Comparison of ENCODE assay signal across 10 mouse cellular contexts in genomic region chrX:93793168-93793567, GRCm38 (mm10). TPM values are rescaled to one million over a fixed set of nuclear protein-coding genes. Genes with fewer than 3 reads are reported as not detected.
A peak's percentile ranks its signal among the peaks of the same experiment; 100 is the strongest.
DNase-seq lines count a peak whose midpoint lies in the region; ATAC-seq lines count a peak whose summit lies in the region.
"Had no signal": no experiment of that assay in that cellular context is flagged by ENCODE, and none has a peak within 500 bp of the region (broad histone marks: within the 10 kb centered on the region; RNA-seq: fewer than 3 reads in every experiment).

No protein-coding gene starts in this region.

- H3K9me3 ChIP-seq in forebrain, embryonic 10.5 days, result no peaks in the 10 kb centered on the region
- no peaks in the 10 kb centered on the region for H3K9me3 ChIP-seq in forebrain, embryonic 16.5 days (ENCODE audit: control insufficient read depth, low read length)
- H3K9me3 ChIP-seq in midbrain, embryonic 14.5 days (ENCODE audit: control insufficient read depth, low read length), result no peaks in the 10 kb centered on the region
- H3K9me3 ChIP-seq in midbrain, embryonic 13.5 days, result no peaks in the 10 kb centered on the region
- no peaks in the 10 kb centered on the region for H3K9me3 ChIP-seq in limb, embryonic 10.5 days (replicated peaks)
- H3K9me3 ChIP-seq: heart, embryonic 13.5 days; midbrain, embryonic 12.5 days had no signal

- ATAC-seq in forebrain, embryonic 16.5 days, result no peak
- no peak for ATAC-seq in midbrain, embryonic 14.5 days (ENCODE audit: low FRiP score, low TSS enrichment)
- ATAC-seq in midbrain, embryonic 13.5 days, result no peak

- no peak overlapping the region for H3K4me3 ChIP-seq in forebrain, embryonic 10.5 days
- H3K4me3 ChIP-seq in forebrain, embryonic 16.5 days (replicated peaks; ENCODE audit: low read length), result no peak overlapping the region
- H3K4me3 ChIP-seq in midbrain, embryonic 14.5 days (replicated peaks; ENCODE audit: low read depth, low read length), result no peak overlapping the region
- H3K4me3 ChIP-seq in midbrain, embryonic 13.5 days (replicated peaks), result no peak overlapping the region
- no peak overlapping the region for H3K4me3 ChIP-seq in limb, embryonic 10.5 days
- H3K4me3 ChIP-seq: heart, embryonic 13.5 days; midbrain, embryonic 12.5 days had no signal

- no peaks in the 10 kb centered on the region for H3K4me1 ChIP-seq in forebrain, embryonic 10.5 days
- no peaks in the 10 kb centered on the region for H3K4me1 ChIP-seq in forebrain, embryonic 16.5 days (replicated peaks; ENCODE audit: control insufficient read depth, insufficient read depth, low read length)
- H3K4me1 ChIP-seq in midbrain, embryonic 14.5 days (ENCODE audit: control insufficient read depth, insufficient read depth, low read length), result no peaks in the 10 kb centered on the region
- no peaks in the 10 kb centered on the region for H3K4me1 ChIP-seq in midbrain, embryonic 13.5 days (replicated peaks)
- no peaks in the 10 kb centered on the region for H3K4me1 ChIP-seq in limb, embryonic 10.5 days
- H3K4me1 ChIP-seq: heart, embryonic 13.5 days; midbrain, embryonic 12.5 days had no signal

- no peak overlapping the region for H3K9ac ChIP-seq in forebrain, embryonic 16.5 days (replicated peaks; ENCODE audit: low read depth, low read length)
- no peak overlapping the region for H3K9ac ChIP-seq in midbrain, embryonic 14.5 days (replicated peaks; ENCODE audit: low read length)
- no peak overlapping the region for H3K9ac ChIP-seq in midbrain, embryonic 13.5 days (replicated peaks)
- H3K9ac ChIP-seq: heart, embryonic 13.5 days; midbrain, embryonic 12.5 days had no signal

- no peak overlapping the region for H3K27ac ChIP-seq in forebrain, embryonic 10.5 days
- H3K27ac ChIP-seq in forebrain, embryonic 16.5 days (ENCODE audit: low read length), result no peak overlapping the region
- no peak overlapping the region for H3K27ac ChIP-seq in midbrain, embryonic 14.5 days (replicated peaks; ENCODE audit: low read depth, low read length)
- no peak overlapping the region for H3K27ac ChIP-seq in midbrain, embryonic 13.5 days
- H3K27ac ChIP-seq in limb, embryonic 10.5 days, result no peak overlapping the region
- H3K27ac ChIP-seq: heart, embryonic 13.5 days; midbrain, embryonic 12.5 days had no signal

- peak; percentile 21 for DNase-seq in forebrain, embryonic 10.5 days (ENCODE audit: extremely low spot score, low spot score)
- DNase-seq in midbrain, embryonic 14.5 days, result peak; percentile 13
- DNase-seq in adrenal gland, adult 8-10 months, result peak; percentile 20
- peak; percentile 8 for DNase-seq in embryo, embryonic 11 days
- DNase-seq in limb, embryonic 10.5 days (ENCODE audit: low spot score), result peak; percentile 45
- peak; percentile 25 for DNase-seq in right cerebral cortex, postnatal 4 days

- H3K4me2 ChIP-seq in forebrain, embryonic 16.5 days (ENCODE audit: low read length), result no peak overlapping the region
- no peak overlapping the region for H3K4me2 ChIP-seq in midbrain, embryonic 14.5 days (ENCODE audit: low read length)
- no peak overlapping the region for H3K4me2 ChIP-seq in midbrain, embryonic 13.5 days (replicated peaks)
- H3K4me2 ChIP-seq: heart, embryonic 13.5 days; midbrain, embryonic 12.5 days had no signal

- peaks cover 3% of the 10 kb centered on the region; the same call in 1 of the 2 replicates for H3K36me3 ChIP-seq in forebrain, embryonic 10.5 days (replicated peaks)
- no peaks in the 10 kb centered on the region for H3K36me3 ChIP-seq in forebrain, embryonic 16.5 days (ENCODE audit: control insufficient read depth, insufficient read depth)
- H3K36me3 ChIP-seq in midbrain, embryonic 14.5 days (ENCODE audit: control insufficient read depth, insufficient read depth, low read length), result no peaks in the 10 kb centered on the region
- H3K36me3 ChIP-seq in midbrain, embryonic 13.5 days, result no peaks in the 10 kb centered on the region
- H3K36me3 ChIP-seq in limb, embryonic 10.5 days, result 0 out of 2 replicates have a peak, but pooled peaks cover 4% of the 10 kb centered on the region
- H3K36me3 ChIP-seq: midbrain, embryonic 12.5 days had no signal

- H3K27me3 ChIP-seq in forebrain, embryonic 10.5 days (ENCODE audit: poor library complexity, severe bottlenecking), result peaks cover 3% of the 10 kb centered on the region; the same call in 1 of the 2 replicates
- no peaks in the 10 kb centered on the region for H3K27me3 ChIP-seq in forebrain, embryonic 16.5 days (replicated peaks; ENCODE audit: control insufficient read depth, insufficient read depth, low read length)
- no peaks in the 10 kb centered on the region for H3K27me3 ChIP-seq in midbrain, embryonic 14.5 days (ENCODE audit: control insufficient read depth, insufficient read depth, low read length)
- no peaks in the 10 kb centered on the region for H3K27me3 ChIP-seq in midbrain, embryonic 13.5 days
- peaks cover 3% of the 10 kb centered on the region; the same call in 1 of the 2 replicates for H3K27me3 ChIP-seq in limb, embryonic 10.5 days (ENCODE audit: low read depth, poor library complexity, severe bottlenecking)
- H3K27me3 ChIP-seq: heart, embryonic 13.5 days; midbrain, embryonic 12.5 days had no signal

RNA-seq across cellular contexts. Expression of gene Pdk3, which starts 38.8 kb away (rescaled TPM):
- polyA plus RNA-seq in forebrain, embryonic 10.5 days (2016; fragmentation: Nextera tagmentation; extraction: Ambion mirVana), result 71.8 and 76.4 TPM in 2 replicates
- polyA plus RNA-seq in forebrain, embryonic 16.5 days (2015; fragmentation: Nextera tagmentation; extraction: Ambion mirVana), result 28.7 and 34.2 TPM in 2 replicates
- 19.0 and 25.8 TPM in 2 replicates for polyA plus RNA-seq in midbrain, embryonic 14.5 days (2014; fragmentation: Nextera tagmentation; extraction: Ambion mirVana)
- 23.5 and 29.0 TPM in 2 replicates for polyA plus RNA-seq in midbrain, embryonic 13.5 days (2015; fragmentation: Nextera tagmentation; extraction: Ambion mirVana)
- total RNA-seq in adrenal gland, adult 8-10 months (2022), result 10 to 100 TPM; 11.7 to 22.6 (median 17.3) TPM
- polyA plus RNA-seq in limb, embryonic 10.5 days (2016; fragmentation: Nextera tagmentation; extraction: Ambion mirVana), result 80.4 and 87.2 TPM in 2 replicates
